In the genomic region with DNA sequence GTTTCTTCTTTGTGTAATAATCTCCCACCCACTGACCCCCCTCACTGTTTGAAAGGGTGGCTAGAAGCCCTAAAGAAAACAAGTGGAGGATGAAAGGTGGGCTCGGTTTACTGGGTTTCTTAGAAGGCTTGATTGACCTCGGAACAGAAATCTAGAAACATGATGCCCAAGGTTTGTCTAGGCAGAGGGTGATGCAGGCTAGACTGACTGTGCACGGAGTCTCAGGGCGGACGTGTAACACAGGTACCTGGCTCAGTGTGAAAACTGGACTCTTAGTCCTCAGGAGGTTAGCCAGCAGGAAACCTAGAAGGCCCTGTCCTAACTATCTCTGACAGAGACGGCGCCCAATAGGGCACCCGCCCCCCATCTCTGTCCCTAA, we compare ENCODE assay signal across 8 mouse cellular contexts.
DNase-seq lines count a peak whose midpoint lies in the region; ATAC-seq and TF ChIP-seq lines count a peak whose summit lies in the region.

No protein-coding gene starts in this region.

- H3K4me3 ChIP-seq in forebrain, postnatal 0 days (ENCODE audit: low read depth, low read length): no peak overlapping the region
- no peak overlapping the region for H3K4me3 ChIP-seq in forebrain, embryonic 15.5 days
- H3K4me3 ChIP-seq in lung, embryonic 16.5 days (ENCODE audit: low read length): peak overlapping the region; percentile 56
- peak overlapping the region; percentile 43 for H3K4me3 ChIP-seq in intestine, embryonic 14.5 days (ENCODE audit: low read depth, low read length)
- peak overlapping the region; percentile 22; the same call in 1 of the 2 replicates for H3K4me3 ChIP-seq in neural tube, embryonic 15.5 days (replicated peaks)

- H3K27me3 ChIP-seq in forebrain, postnatal 0 days (ENCODE audit: insufficient read depth, low read length): peaks cover 63% of the 10 kb centered on the region
- H3K27me3 ChIP-seq in forebrain, embryonic 15.5 days: peaks cover 70% of the 10 kb centered on the region
- peaks cover 79% of the 10 kb centered on the region for H3K27me3 ChIP-seq in lung, embryonic 16.5 days (ENCODE audit: control insufficient read depth, insufficient read depth, low read depth, low read length)
- H3K27me3 ChIP-seq in intestine, embryonic 14.5 days (replicated peaks; ENCODE audit: control insufficient read depth, insufficient read depth, low read length): peaks cover 81% of the 10 kb centered on the region
- H3K27me3 ChIP-seq in neural tube, embryonic 15.5 days (replicated peaks): peaks cover 97% of the 10 kb centered on the region

- no peak overlapping the region for H3K4me2 ChIP-seq in forebrain, postnatal 0 days (ENCODE audit: low read depth)
- H3K4me2 ChIP-seq in forebrain, embryonic 15.5 days (replicated peaks): no peak overlapping the region
- peak overlapping the region; percentile 61 for H3K4me2 ChIP-seq in lung, embryonic 16.5 days (ENCODE audit: low read depth, low read length)
- peak overlapping the region; percentile 45 for H3K4me2 ChIP-seq in intestine, embryonic 14.5 days (ENCODE audit: low read length)
- H3K4me2 ChIP-seq in neural tube, embryonic 15.5 days: no peak overlapping the region

- no peaks in the 10 kb centered on the region for H3K36me3 ChIP-seq in forebrain, postnatal 0 days (ENCODE audit: insufficient read depth)
- H3K36me3 ChIP-seq in forebrain, embryonic 15.5 days: no peaks in the 10 kb centered on the region
- no peaks in the 10 kb centered on the region for H3K36me3 ChIP-seq in lung, embryonic 16.5 days (ENCODE audit: control insufficient read depth, insufficient read depth, low read length)
- no peaks in the 10 kb centered on the region for H3K36me3 ChIP-seq in intestine, embryonic 14.5 days (ENCODE audit: control insufficient read depth, insufficient read depth, low read length)
- no peaks in the 10 kb centered on the region for H3K36me3 ChIP-seq in neural tube, embryonic 15.5 days

- WGBS in forebrain, postnatal 0 days: 6% methylated on average over 8 of the region's 8 CpGs
- 10% methylated on average over 8 of the region's 8 CpGs for WGBS in forebrain, embryonic 15.5 days
- 11% methylated on average over 8 of the region's 8 CpGs for WGBS in lung, embryonic 16.5 days
- WGBS in intestine, embryonic 14.5 days: 18% methylated on average over 8 of the region's 8 CpGs
- 13% methylated on average over 8 of the region's 8 CpGs for WGBS in neural tube, embryonic 15.5 days

- no peaks in the 10 kb centered on the region for H3K4me1 ChIP-seq in forebrain, postnatal 0 days (ENCODE audit: insufficient read depth)
- peaks cover 32% of the 10 kb centered on the region for H3K4me1 ChIP-seq in forebrain, embryonic 15.5 days
- H3K4me1 ChIP-seq in lung, embryonic 16.5 days (replicated peaks; ENCODE audit: control insufficient read depth, insufficient read depth, low read length): peaks cover 34% of the 10 kb centered on the region
- peaks cover 36% of the 10 kb centered on the region for H3K4me1 ChIP-seq in intestine, embryonic 14.5 days (replicated peaks; ENCODE audit: control insufficient read depth, insufficient read depth, low read length)
- peaks cover 39% of the 10 kb centered on the region for H3K4me1 ChIP-seq in neural tube, embryonic 15.5 days

- no peak for TF ChIP-seq CTCF in forebrain, postnatal 0 days (IDR thresholded peaks at IDR 0.05; ENCODE audit: low read depth)

- no peaks in the 10 kb centered on the region for H3K9me3 ChIP-seq in forebrain, postnatal 0 days (ENCODE audit: low read length)
- no peaks in the 10 kb centered on the region for H3K9me3 ChIP-seq in forebrain, embryonic 15.5 days
- no peaks in the 10 kb centered on the region for H3K9me3 ChIP-seq in lung, embryonic 16.5 days (ENCODE audit: control insufficient read depth, low read length)
- no peaks in the 10 kb centered on the region for H3K9me3 ChIP-seq in intestine, embryonic 14.5 days (ENCODE audit: control insufficient read depth, low read length)
- H3K9me3 ChIP-seq in neural tube, embryonic 15.5 days (replicated peaks): no peaks in the 10 kb centered on the region

- no peak overlapping the region for H3K9ac ChIP-seq in forebrain, postnatal 0 days
- H3K9ac ChIP-seq in forebrain, embryonic 15.5 days (replicated peaks): no peak overlapping the region
- no peak overlapping the region for H3K9ac ChIP-seq in lung, embryonic 16.5 days (ENCODE audit: low read length)
- no peak overlapping the region for H3K9ac ChIP-seq in intestine, embryonic 14.5 days (ENCODE audit: low read length)
- no peak overlapping the region for H3K9ac ChIP-seq in neural tube, embryonic 15.5 days (replicated peaks)

- DNase-seq in forebrain, postnatal 0 days: peak; percentile 66
- DNase-seq in lung, adult 18-20 months: no peak
- peak; percentile 65 for DNase-seq in intestine, embryonic 14.5 days (ENCODE audit: low spot score)
- DNase-seq in adipocyte (ENCODE audit: low spot score) (no peak), MN1 (ENCODE audit: low spot score) (no peak)

- H3K27ac ChIP-seq in forebrain, postnatal 0 days (ENCODE audit: low read depth, low read length): no peak overlapping the region
- H3K27ac ChIP-seq in forebrain, embryonic 15.5 days (replicated peaks): no peak overlapping the region
- H3K27ac ChIP-seq in lung, embryonic 16.5 days (ENCODE audit: low read length): no peak overlapping the region
- no peak overlapping the region for H3K27ac ChIP-seq in intestine, embryonic 14.5 days (ENCODE audit: low read depth)
- no peak overlapping the region for H3K27ac ChIP-seq in neural tube, embryonic 15.5 days (replicated peaks)

- ATAC-seq in forebrain, postnatal 0 days: no peak
- ATAC-seq in forebrain, embryonic 15.5 days (replicated peaks): no peak
- no peak for ATAC-seq in lung, embryonic 16.5 days (ENCODE audit: low read depth)
- no peak for ATAC-seq in intestine, embryonic 14.5 days (replicated peaks; ENCODE audit: low FRiP score, low TSS enrichment, low read depth)
- no peak for ATAC-seq in neural tube, embryonic 15.5 days (ENCODE audit: low FRiP score)

Comparison
In these comparisons a context has a peak if more than half of its experiments do, and no peak if none do; other contexts are left out.
1. DNase-seq: peak in forebrain, postnatal 0 days (single experiment) and intestine, embryonic 14.5 days (single experiment); none in lung, adult 18-20 months (0 of 2), adipocyte (single experiment) and MN1 (single experiment).
2. H3K4me2 ChIP-seq: peak in lung, embryonic 16.5 days (single experiment) and intestine, embryonic 14.5 days (single experiment); none in forebrain, postnatal 0 days (single experiment), forebrain, embryonic 15.5 days (single experiment) and neural tube, embryonic 15.5 days (single experiment).
3. H3K4me3 ChIP-seq: peak in lung, embryonic 16.5 days (single experiment), intestine, embryonic 14.5 days (single experiment) and neural tube, embryonic 15.5 days (single experiment); none in forebrain, postnatal 0 days (single experiment) and forebrain, embryonic 15.5 days (single experiment).